Mouse (Mus musculus): ENCODE measurements around the gene Cars. TPM values are rescaled to one million over a fixed set of nuclear protein-coding genes. Genes with fewer than 3 reads are reported as not detected.

Cars gene
- total and polyA plus RNA-seq, 3 experiments: 40.8 to 73.5 TPM; not detected in 1

DNA sequence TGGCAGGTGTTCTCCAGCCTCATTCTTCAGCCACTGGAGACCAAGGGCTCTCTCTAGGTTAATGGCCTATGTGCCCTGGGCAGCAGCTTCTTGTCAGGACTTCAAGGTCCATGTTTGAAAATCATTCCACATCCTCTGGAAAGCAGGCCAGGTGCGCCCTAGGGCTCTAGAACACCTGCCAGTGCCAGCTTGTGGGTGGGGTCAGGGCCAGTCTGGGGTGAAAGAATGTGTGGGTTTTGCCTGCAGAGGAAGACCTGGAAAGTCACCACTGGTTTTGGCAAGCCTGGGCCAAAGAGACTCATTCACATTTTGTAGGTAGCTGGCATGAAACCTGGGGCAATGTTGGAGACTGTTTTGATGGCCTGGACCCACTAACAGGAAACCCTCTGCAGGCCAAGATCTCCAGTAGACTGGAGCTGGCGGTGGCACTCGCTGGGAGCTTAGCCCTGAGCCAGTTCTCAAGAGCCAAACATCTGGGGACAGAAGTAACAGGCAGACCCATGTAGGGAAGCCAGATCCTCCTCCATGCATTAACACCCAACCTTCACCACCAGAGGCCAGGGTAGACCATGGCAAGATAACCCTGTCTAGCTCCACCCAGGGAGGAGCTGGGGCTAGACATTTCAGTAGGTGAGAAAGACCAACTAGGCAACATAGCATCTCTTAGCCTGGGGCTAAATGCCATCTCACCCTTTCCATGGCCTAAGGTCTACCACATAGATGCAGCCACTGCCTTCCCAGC lies 89.1 kb downstream of the Cars start (continued):
- TF ChIP-seq MXI1 (IDR thresholded peaks at IDR 0.05; ENCODE audit: low read depth, low read length): no peak
- no peak for TF ChIP-seq USF1 (IDR thresholded peaks at IDR 0.05; ENCODE audit: low read depth, low read length)
- TF ChIP-seq CHD2 (IDR thresholded peaks at IDR 0.05; ENCODE audit: low read length): no peak
- no peak for TF ChIP-seq TBP (IDR thresholded peaks at IDR 0.05; ENCODE audit: low read depth, low read length)

DNA sequence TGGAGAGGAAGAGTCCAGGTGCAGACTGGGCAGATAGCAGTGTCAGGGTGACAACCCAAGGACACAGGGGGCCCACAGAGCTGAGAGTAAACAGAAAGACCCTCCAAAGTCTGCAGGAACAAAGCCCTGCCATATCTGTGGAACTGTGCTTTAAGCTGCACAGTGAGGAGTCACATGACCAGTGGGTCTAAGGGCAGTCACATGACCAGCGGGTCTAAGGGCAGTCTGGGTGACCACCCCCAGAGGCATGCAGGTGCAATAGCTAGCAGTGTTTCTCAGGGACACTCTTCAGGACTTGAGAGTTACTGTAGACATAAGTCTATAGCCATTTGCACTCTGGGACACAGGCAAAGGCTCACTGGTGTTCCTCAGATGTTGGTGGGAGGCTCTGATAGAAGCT lies 90.3 kb downstream of the Cars start:
- H3K27ac ChIP-seq (ENCODE audit: control insufficient read depth, low read depth, low read length): no peak overlapping the region
- H3K4me1 ChIP-seq (ENCODE audit: control insufficient read depth in 1 of 2, insufficient read depth in 2 of 2, low read length in 2 of 2): peaks cover 0 to 9% of the 10 kb centered on the region in 2 experiments; a peak in 2 of 4 replicates
- no peaks in the 10 kb centered on the region for H3K27me3 ChIP-seq (ENCODE audit: control insufficient read depth in 1 of 2, insufficient read depth in 2 of 2, low read length in 2 of 2)
- H3K36me3 ChIP-seq (ENCODE audit: control insufficient read depth in 1 of 2, insufficient read depth in 2 of 2, low read length in 2 of 2): no peaks in the 10 kb centered on the region; a peak in 1 of 4 replicates
- no peak for DNase-seq (ENCODE audit: low read depth, low spot score)
- no peaks in the 10 kb centered on the region for H3K79me2 ChIP-seq (ENCODE audit: control insufficient read depth, insufficient read depth, low read length, poor library complexity)
- H3K4me3 ChIP-seq (ENCODE audit: control insufficient read depth in 1 of 2, insufficient read depth in 1 of 2, low read depth in 2 of 2, low read length in 2 of 2): no peak overlapping the region
- no peaks in the 10 kb centered on the region for H3K9me3 ChIP-seq (replicated peaks; ENCODE audit: insufficient read depth, low read length)
- TF ChIP-seq ZC3H11A (IDR thresholded peaks at IDR 0.05; ENCODE audit: low read depth, low read length) (no peak), USF1 (IDR thresholded peaks at IDR 0.05; ENCODE audit: low read depth, low read length) (peak; percentile 65), ELF1 (IDR thresholded peaks at IDR 0.05; ENCODE audit: low read depth, low read length) (no peak)
- H3K9ac ChIP-seq (ENCODE audit: control insufficient read depth, low read depth, low read length, poor library complexity, severe bottlenecking): no peak overlapping the region

Other genes starting within 250 kb of the Cars start
- gene Cdkn1c, start 139.0 kb downstream of the Cars start, total RNA-seq (2012; rRNA removed): 9.5 and 10.0 TPM in 2 replicates
- gene Cdkn1c, start 139.0 kb downstream of the Cars start, polyA plus RNA-seq (2012; ENCODE audit: insufficient read depth in 1 of 2, insufficient read length in 2 of 2, low read depth in 1 of 2, low replicate concordance in 2 of 2, missing spikeins in 1 of 2): 10 to 100 TPM in 1 of 2 experiments, not detected in 1; 11.9 TPM
- 5.2 and 5.8 TPM in 2 replicates for gene Slc22a18, start 126.4 kb downstream of the Cars start, total RNA-seq (2012; rRNA removed)
- gene Slc22a18, start 126.4 kb downstream of the Cars start, polyA plus RNA-seq (2012; ENCODE audit: insufficient read depth in 1 of 2, insufficient read length in 2 of 2, low read depth in 1 of 2, low replicate concordance in 2 of 2, missing spikeins in 1 of 2): 10 to 100 TPM in 1 of 2 experiments, not detected in 1; 19.8 TPM
- 152 and 160 TPM in 2 replicates for gene Phlda2, start 96.9 kb downstream of the Cars start, total RNA-seq (2012; rRNA removed)
- 100 to 1,000 TPM in 1 of 2 experiments, not detected in 1; 253 TPM for gene Phlda2, start 96.9 kb downstream of the Cars start, polyA plus RNA-seq (2012; ENCODE audit: insufficient read depth in 1 of 2, insufficient read length in 2 of 2, low read depth in 1 of 2, low replicate concordance in 2 of 2, missing spikeins in 1 of 2)
- gene Nap1l4, start 51.0 kb downstream of the Cars start, total RNA-seq (2012; rRNA removed): 136 and 165 TPM in 2 replicates
- 100 to 1,000 TPM in 1 of 2 experiments, not detected in 1; 186 TPM for gene Nap1l4, start 51.0 kb downstream of the Cars start, polyA plus RNA-seq (2012; ENCODE audit: insufficient read depth in 1 of 2, insufficient read length in 2 of 2, low read depth in 1 of 2, low replicate concordance in 2 of 2, missing spikeins in 1 of 2)
- 0.42 and 0.52 TPM in 2 replicates for gene Tnfrsf26, start 28.6 kb upstream of the Cars start, total RNA-seq (2012; rRNA removed)
- gene Tnfrsf26, start 28.6 kb upstream of the Cars start, polyA plus RNA-seq (2012; ENCODE audit: insufficient read depth in 1 of 2, insufficient read length in 2 of 2, low read depth in 1 of 2, low replicate concordance in 2 of 2, missing spikeins in 1 of 2): under 1 TPM in 1 of 2 experiments, not detected in 1; 0.50 TPM
- gene Tnfrsf22, start 49.6 kb upstream of the Cars start, total RNA-seq (2012; rRNA removed): 0.10 and 0.23 TPM in 2 replicates
- 1 to 10 TPM in 1 of 2 experiments, not detected in 1; 1.1 TPM for gene Tnfrsf22, start 49.6 kb upstream of the Cars start, polyA plus RNA-seq (2012; ENCODE audit: insufficient read depth in 1 of 2, insufficient read length in 2 of 2, low read depth in 1 of 2, low replicate concordance in 2 of 2, missing spikeins in 1 of 2)
- gene Tnfrsf23, start 85.8 kb upstream of the Cars start, total RNA-seq (2012; rRNA removed): not detected in 2 replicates
- not detected for gene Tnfrsf23, start 85.8 kb upstream of the Cars start, polyA plus RNA-seq (2012; ENCODE audit: insufficient read depth in 1 of 2, insufficient read length in 2 of 2, low read depth in 1 of 2, low replicate concordance in 2 of 2, missing spikeins in 1 of 2)
- 0.20 and 0.27 TPM in 2 replicates for gene Osbpl5, start 156.9 kb upstream of the Cars start, total RNA-seq (2012; rRNA removed)
- under 1 TPM in 1 of 2 experiments, not detected in 1; 0.50 TPM for gene Osbpl5, start 156.9 kb upstream of the Cars start, polyA plus RNA-seq (2012; ENCODE audit: insufficient read depth in 1 of 2, insufficient read length in 2 of 2, low read depth in 1 of 2, low replicate concordance in 2 of 2, missing spikeins in 1 of 2)
- gene Mrgprg, start 166.9 kb upstream of the Cars start, total RNA-seq (2012; rRNA removed): not detected in 2 replicates
- gene Mrgprg, start 166.9 kb upstream of the Cars start, polyA plus RNA-seq (2012; ENCODE audit: insufficient read depth in 1 of 2, insufficient read length in 2 of 2, low read depth in 1 of 2, low replicate concordance in 2 of 2, missing spikeins in 1 of 2): not detected
- gene Mrgpre, start 184.4 kb upstream of the Cars start, total RNA-seq (2012; rRNA removed): 0.07 and 0.15 TPM in 2 replicates
- gene Mrgpre, start 184.4 kb upstream of the Cars start, polyA plus RNA-seq (2012; ENCODE audit: insufficient read depth in 1 of 2, insufficient read length in 2 of 2, low read depth in 1 of 2, low replicate concordance in 2 of 2, missing spikeins in 1 of 2): under 1 TPM in 1 of 2 experiments, not detected in 1; 0.18 TPM
- 7.4 and 7.9 TPM in 2 replicates for gene Nadsyn1, start 222.8 kb upstream of the Cars start, total RNA-seq (2012; rRNA removed)
- 1 to 10 TPM in 1 of 2 experiments, not detected in 1; 10.0 TPM for gene Nadsyn1, start 222.8 kb upstream of the Cars start, polyA plus RNA-seq (2012; ENCODE audit: insufficient read depth in 1 of 2, insufficient read length in 2 of 2, low read depth in 1 of 2, low replicate concordance in 2 of 2, missing spikeins in 1 of 2)
- 12.7 and 12.8 TPM in 2 replicates for gene Dhcr7, start 223.1 kb upstream of the Cars start, total RNA-seq (2012; rRNA removed)
- 10 to 100 TPM in 1 of 2 experiments, not detected in 1; 40.7 TPM for gene Dhcr7, start 223.1 kb upstream of the Cars start, polyA plus RNA-seq (2012; ENCODE audit: insufficient read depth in 1 of 2, insufficient read length in 2 of 2, low read depth in 1 of 2, low replicate concordance in 2 of 2, missing spikeins in 1 of 2)